Comparison of ENCODE assay signal across 21 mouse cellular contexts in the genomic region with DNA sequence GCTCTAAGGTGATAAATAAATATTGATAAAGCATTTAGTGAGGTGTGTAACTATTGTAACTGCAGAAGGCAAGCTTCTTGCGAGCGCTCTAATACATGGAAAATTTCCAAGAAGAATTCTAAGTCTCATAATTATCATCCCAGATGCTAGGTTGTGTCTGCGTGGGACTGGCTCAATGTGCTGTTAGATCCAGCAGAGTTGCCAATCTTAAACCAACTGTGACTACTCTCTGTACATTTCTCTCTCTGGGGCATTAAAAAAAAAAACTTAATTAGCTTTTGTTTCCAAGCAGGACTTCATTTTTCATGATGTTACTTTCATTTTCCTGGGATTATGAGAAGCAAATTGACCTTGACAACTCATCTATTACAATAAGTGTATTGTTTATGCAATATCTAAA.
DNase-seq lines count a peak whose midpoint lies in the region; ATAC-seq lines count a peak whose summit lies in the region.
"Had no signal": no experiment of that assay in that cellular context is flagged by ENCODE, and none has a peak within 500 bp of the region (broad histone marks: within the 10 kb centered on the region; RNA-seq: fewer than 3 reads in every experiment).

No protein-coding gene starts in this region.

- no peaks in the 10 kb centered on the region for H3K9me3 ChIP-seq in midbrain, embryonic 14.5 days (ENCODE audit: control insufficient read depth, low read length)
- no peaks in the 10 kb centered on the region for H3K9me3 ChIP-seq in midbrain, embryonic 10.5 days (replicated peaks)
- H3K9me3 ChIP-seq: embryonic facial prominence, embryonic 15.5 days; forebrain, embryonic 10.5 days; forebrain, embryonic 15.5 days; G1E; heart, embryonic 12.5 days; hindbrain, embryonic 10.5 days had no signal

- H3K4me3 ChIP-seq in midbrain, embryonic 14.5 days (replicated peaks; ENCODE audit: low read depth, low read length): no peak overlapping the region
- H3K4me3 ChIP-seq in midbrain, embryonic 10.5 days: no peak overlapping the region
- H3K4me3 ChIP-seq: embryonic facial prominence, embryonic 15.5 days; erythroblast, embryonic 14.5 days; forebrain, embryonic 10.5 days; forebrain, embryonic 15.5 days; heart, embryonic 12.5 days; hindbrain, embryonic 10.5 days had no signal

- H3K27me3 ChIP-seq in midbrain, embryonic 14.5 days (ENCODE audit: control insufficient read depth, insufficient read depth, low read length): no peaks in the 10 kb centered on the region
- no peaks in the 10 kb centered on the region for H3K27me3 ChIP-seq in midbrain, embryonic 10.5 days (ENCODE audit: low read depth, poor library complexity, severe bottlenecking)
- H3K27me3 ChIP-seq: embryonic facial prominence, embryonic 15.5 days; forebrain, embryonic 15.5 days; heart, embryonic 12.5 days had no signal

- no peaks in the 10 kb centered on the region for H3K4me1 ChIP-seq in midbrain, embryonic 14.5 days (ENCODE audit: control insufficient read depth, insufficient read depth, low read length)
- no peaks in the 10 kb centered on the region for H3K4me1 ChIP-seq in midbrain, embryonic 10.5 days
- H3K4me1 ChIP-seq: embryonic facial prominence, embryonic 15.5 days; forebrain, embryonic 10.5 days; forebrain, embryonic 15.5 days; heart, embryonic 12.5 days; hindbrain, embryonic 10.5 days had no signal

- no peak overlapping the region for H3K4me2 ChIP-seq in midbrain, embryonic 14.5 days (ENCODE audit: low read length)
- H3K4me2 ChIP-seq: embryonic facial prominence, embryonic 15.5 days; forebrain, embryonic 15.5 days; heart, embryonic 12.5 days had no signal

- H3K27ac ChIP-seq in midbrain, embryonic 14.5 days (replicated peaks; ENCODE audit: low read depth, low read length): no peak overlapping the region
- H3K27ac ChIP-seq in midbrain, embryonic 10.5 days (replicated peaks): no peak overlapping the region
- H3K27ac ChIP-seq: embryonic facial prominence, embryonic 15.5 days; forebrain, embryonic 10.5 days; forebrain, embryonic 15.5 days; hindbrain, embryonic 10.5 days had no signal

- H3K9ac ChIP-seq in midbrain, embryonic 14.5 days (replicated peaks; ENCODE audit: low read length): no peak overlapping the region
- H3K9ac ChIP-seq: embryonic facial prominence, embryonic 15.5 days; forebrain, embryonic 15.5 days; heart, embryonic 12.5 days had no signal

- ATAC-seq in midbrain, embryonic 14.5 days (ENCODE audit: low FRiP score, low TSS enrichment): no peak
- ATAC-seq: CD4-positive, CD25-positive, alpha-beta regulatory T cell, adult 4 months; forebrain, embryonic 15.5 days had no signal

- 83% methylated on average over 3 of the region's 3 CpGs for WGBS in midbrain, embryonic 14.5 days
- 93% methylated on average over 3 of the region's 3 CpGs for WGBS in midbrain, embryonic 10.5 days

- H3K36me3 ChIP-seq in midbrain, embryonic 14.5 days (ENCODE audit: control insufficient read depth, insufficient read depth, low read length): no peaks in the 10 kb centered on the region
- H3K36me3 ChIP-seq in midbrain, embryonic 10.5 days: no peaks in the 10 kb centered on the region
- H3K36me3 ChIP-seq: embryonic facial prominence, embryonic 15.5 days; forebrain, embryonic 10.5 days; forebrain, embryonic 15.5 days; G1E; heart, embryonic 12.5 days; hindbrain, embryonic 10.5 days had no signal

- DNase-seq in cerebellum, postnatal 10 days: peak; percentile 22 to 29
- DNase-seq in cerebellum, postnatal 4 days (ENCODE audit: low spot score in 2 of 2): no peak
- peak; percentile 6 for DNase-seq in layer of hippocampus, adult 9-11 months
- DNase-seq in layer of hippocampus, postnatal 25 days (ENCODE audit: extremely low spot score in 1 of 2, low spot score in 1 of 2): no peak
- peak; percentile 14 for DNase-seq in midbrain, embryonic 14.5 days
- DNase-seq in midbrain, embryonic 10.5 days (ENCODE audit: low spot score): no peak
- peak; percentile 8 for DNase-seq in telencephalon, adult 2 months (ENCODE audit: low read depth, low spot score)
- DNase-seq: adrenal gland, postnatal 10 days; B cell, adult 2 months; cerebellum, adult 18-20 months; cerebellum, adult 9-11 months; embryo, embryonic 11 days; gastrocnemius, postnatal 14 days had no signal

Comparison
In these comparisons a context has a peak if more than half of its experiments do, and no peak if none do; other contexts are left out.
1. DNase-seq: peak in cerebellum, postnatal 10 days (2 of 2), layer of hippocampus, adult 9-11 months (single experiment), midbrain, embryonic 14.5 days (single experiment) and telencephalon, adult 2 months (single experiment); none in cerebellum, postnatal 4 days (0 of 2), layer of hippocampus, postnatal 25 days (0 of 2) and midbrain, embryonic 10.5 days (single experiment).